Mouse (Mus musculus): ENCODE measurements around the gene Ciita. TPM values are rescaled to one million over a fixed set of nuclear protein-coding genes. Genes with fewer than 3 reads are reported as not detected.

Ciita gene
- total RNA-seq (2014; rRNA removed): under 0.01 and 0.09 TPM in 2 replicates
- 0.26 and 0.27 TPM in 2 replicates for polyA plus RNA-seq (2015; fragmentation: Nextera tagmentation; extraction: Ambion mirVana)

GRCm38 (mm10) chr16:10479857-10480256 is at the start of gene Ciita:
Ciita (plus strand) TSS chr16:10480059.
- H3K27me3 ChIP-seq (ENCODE audit: insufficient read depth, low read length): no peaks in the 10 kb centered on the region
- no peaks in the 10 kb centered on the region for H3K9me3 ChIP-seq (ENCODE audit: low read length)
- no peak within 1 kb of the TSS for H3K4me3 ChIP-seq (ENCODE audit: low read depth, low read length)
- H3K9ac ChIP-seq (replicated peaks; ENCODE audit: low read length, poor library complexity, severe bottlenecking): no peak within 1 kb of the TSS
- H3K4me2 ChIP-seq (ENCODE audit: low read depth, low read length, poor library complexity, severe bottlenecking): no peak within 1 kb of the TSS
- no peak for TF ChIP-seq CTCF (IDR thresholded peaks at IDR 0.05)
- no peak within 1 kb of the TSS for H3K27ac ChIP-seq (ENCODE audit: low read depth, low read length)
- ATAC-seq (ENCODE audit: low FRiP score) (no peak), DNase-seq (ENCODE audit: low spot score) (no peak)
- no peaks in the 10 kb centered on the region for H3K36me3 ChIP-seq (ENCODE audit: insufficient read depth, low read length)
- H3K4me1 ChIP-seq (ENCODE audit: insufficient read depth, low read length): no peaks in the 10 kb centered on the region
- WGBS: 80% methylated on average over 5 of the region's 5 CpGs

- no peak overlapping the region for H3K4me2 ChIP-seq (ENCODE audit: low read depth, low read length, poor library complexity, severe bottlenecking)
- TF ChIP-seq CTCF (IDR thresholded peaks at IDR 0.05): no peak
- no peak overlapping the region for H3K27ac ChIP-seq (ENCODE audit: low read depth, low read length)
- 68% methylated on average over 1 of the region's 1 CpGs for WGBS
- H3K9me3 ChIP-seq (ENCODE audit: low read length): no peaks in the 10 kb centered on the region
- ATAC-seq (ENCODE audit: low FRiP score): no peak
- no peak overlapping the region for H3K9ac ChIP-seq (replicated peaks; ENCODE audit: low read length, poor library complexity, severe bottlenecking)
- no peaks in the 10 kb centered on the region for H3K27me3 ChIP-seq (ENCODE audit: insufficient read depth, low read length)
- no peak overlapping the region for H3K4me3 ChIP-seq (ENCODE audit: low read depth, low read length)
- DNase-seq (ENCODE audit: low spot score): no peak
- peaks cover 7% of the 10 kb centered on the region for H3K36me3 ChIP-seq (ENCODE audit: insufficient read depth, low read length)
- no peaks in the 10 kb centered on the region for H3K4me1 ChIP-seq (ENCODE audit: insufficient read depth, low read length)
Measured at GRCm38 (mm10) chr16:10431911-10432310, 47.9 kb upstream of the Ciita start.

- WGBS: 89% methylated on average over 4 of the region's 4 CpGs
- no peak overlapping the region for H3K4me3 ChIP-seq (ENCODE audit: low read depth, low read length)
- peaks cover 2% of the 10 kb centered on the region; the same call in 1 of the 2 replicates for H3K36me3 ChIP-seq (ENCODE audit: insufficient read depth, low read length)
- ATAC-seq (ENCODE audit: low FRiP score): no peak
- no peak for DNase-seq (ENCODE audit: low spot score)
- H3K9me3 ChIP-seq (ENCODE audit: low read length): no peaks in the 10 kb centered on the region
- H3K4me2 ChIP-seq (ENCODE audit: low read depth, low read length, poor library complexity, severe bottlenecking): no peak overlapping the region
- TF ChIP-seq CTCF (IDR thresholded peaks at IDR 0.05): no peak
- no peaks in the 10 kb centered on the region for H3K4me1 ChIP-seq (ENCODE audit: insufficient read depth, low read length)
- H3K27ac ChIP-seq (ENCODE audit: low read depth, low read length): no peak overlapping the region
- no peak overlapping the region for H3K9ac ChIP-seq (replicated peaks; ENCODE audit: low read length, poor library complexity, severe bottlenecking)
- H3K27me3 ChIP-seq (ENCODE audit: insufficient read depth, low read length): no peaks in the 10 kb centered on the region
Measured at GRCm38 (mm10) chr16:10432387-10432786, 47.5 kb upstream of the Ciita start.

DNA sequence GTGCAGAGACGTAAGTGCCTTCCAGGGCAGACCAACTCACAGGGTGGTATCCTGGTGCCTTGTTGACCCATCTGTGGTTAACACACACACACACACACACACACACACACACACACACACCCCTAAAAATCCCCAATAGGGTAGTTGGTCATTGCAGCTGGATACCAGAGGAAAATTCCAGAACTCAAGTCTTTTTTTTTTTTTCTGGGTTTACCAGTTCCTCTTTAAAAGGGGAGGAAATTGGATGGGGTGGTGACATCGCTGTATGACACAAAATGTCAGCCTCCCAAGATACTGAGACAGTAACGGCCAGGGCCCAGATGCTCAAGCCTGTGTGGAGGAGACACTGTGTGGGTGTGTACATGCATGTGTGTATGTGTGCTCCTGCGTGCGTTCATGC is 46.5 kb upstream of the Ciita start:
- no peaks in the 10 kb centered on the region for H3K4me1 ChIP-seq (ENCODE audit: insufficient read depth, low read length)
- no peak for ATAC-seq (ENCODE audit: low FRiP score)

GRCm38 (mm10) chr16:10436166-10436565 is 43.7 kb upstream of the Ciita start:
- no peak overlapping the region for H3K4me2 ChIP-seq (ENCODE audit: low read depth, low read length, poor library complexity, severe bottlenecking)
- H3K36me3 ChIP-seq (ENCODE audit: insufficient read depth, low read length): peaks cover 9% of the 10 kb centered on the region; the same call in 1 of the 2 replicates
- no peak for TF ChIP-seq CTCF (IDR thresholded peaks at IDR 0.05)
- H3K9me3 ChIP-seq (ENCODE audit: low read length): no peaks in the 10 kb centered on the region
- no peak overlapping the region for H3K4me3 ChIP-seq (ENCODE audit: low read depth, low read length)
- WGBS: 88% methylated on average over 6 of the region's 6 CpGs
- no peak overlapping the region for H3K27ac ChIP-seq (ENCODE audit: low read depth, low read length)
- H3K9ac ChIP-seq (replicated peaks; ENCODE audit: low read length, poor library complexity, severe bottlenecking): no peak overlapping the region
- no peaks in the 10 kb centered on the region for H3K27me3 ChIP-seq (ENCODE audit: insufficient read depth, low read length)
- H3K4me1 ChIP-seq (ENCODE audit: insufficient read depth, low read length): no peaks in the 10 kb centered on the region
- DNase-seq (ENCODE audit: low spot score) (no peak), ATAC-seq (ENCODE audit: low FRiP score) (no peak)

More for the DNA sequence above, 46.5 kb upstream of the Ciita start:
- TF ChIP-seq CTCF (IDR thresholded peaks at IDR 0.05): no peak
- Histone ChIP-seq H3K4me2 (ENCODE audit: low read depth, low read length, poor library complexity, severe bottlenecking) (no peak overlapping the region), H3K27me3 (ENCODE audit: insufficient read depth, low read length) (no peaks in the 10 kb centered on the region), H3K9ac (replicated peaks; ENCODE audit: low read length, poor library complexity, severe bottlenecking) (no peak overlapping the region), H3K27ac (ENCODE audit: low read depth, low read length) (no peak overlapping the region), H3K36me3 (ENCODE audit: insufficient read depth, low read length) (peaks cover 5% of the 10 kb centered on the region; the same call in 1 of the 2 replicates), H3K4me3 (ENCODE audit: low read depth, low read length) (no peak overlapping the region), H3K9me3 (ENCODE audit: low read length) (no peaks in the 10 kb centered on the region)
- DNase-seq (ENCODE audit: low spot score): no peak
- WGBS: 91% methylated on average over 5 of the region's 5 CpGs

GRCm38 (mm10) chr16:10438055-10438454 is 41.8 kb upstream of the Ciita start:
- Histone ChIP-seq H3K4me1 (ENCODE audit: insufficient read depth, low read length) (peaks cover 4% of the 10 kb centered on the region; the same call in 1 of the 2 replicates), H3K27me3 (ENCODE audit: insufficient read depth, low read length) (no peaks in the 10 kb centered on the region), H3K9me3 (ENCODE audit: low read length) (no peaks in the 10 kb centered on the region), H3K4me3 (ENCODE audit: low read depth, low read length) (no peak overlapping the region), H3K27ac (ENCODE audit: low read depth, low read length) (no peak overlapping the region), H3K4me2 (ENCODE audit: low read depth, low read length, poor library complexity, severe bottlenecking) (no peak overlapping the region), H3K9ac (replicated peaks; ENCODE audit: low read length, poor library complexity, severe bottlenecking) (no peak overlapping the region), H3K36me3 (ENCODE audit: insufficient read depth, low read length) (peaks cover 9% of the 10 kb centered on the region; the same call in 1 of the 2 replicates)
- no peak for TF ChIP-seq CTCF (IDR thresholded peaks at IDR 0.05)
- no peak for ATAC-seq (ENCODE audit: low FRiP score)
- WGBS: 80% methylated on average over 5 of the region's 5 CpGs
- DNase-seq (ENCODE audit: low spot score): no peak

Measured in midbrain, postnatal 0 days (tissue).